Mouse (Mus musculus): ENCODE results near the gene Rnf216. TPM values are rescaled to one million over a fixed set of nuclear protein-coding genes. Genes with fewer than 3 reads are reported as not detected.

The Rnf216 gene
- polyA plus RNA-seq, 1 experiment from 2014 or later = 16.9 TPM

DNA sequence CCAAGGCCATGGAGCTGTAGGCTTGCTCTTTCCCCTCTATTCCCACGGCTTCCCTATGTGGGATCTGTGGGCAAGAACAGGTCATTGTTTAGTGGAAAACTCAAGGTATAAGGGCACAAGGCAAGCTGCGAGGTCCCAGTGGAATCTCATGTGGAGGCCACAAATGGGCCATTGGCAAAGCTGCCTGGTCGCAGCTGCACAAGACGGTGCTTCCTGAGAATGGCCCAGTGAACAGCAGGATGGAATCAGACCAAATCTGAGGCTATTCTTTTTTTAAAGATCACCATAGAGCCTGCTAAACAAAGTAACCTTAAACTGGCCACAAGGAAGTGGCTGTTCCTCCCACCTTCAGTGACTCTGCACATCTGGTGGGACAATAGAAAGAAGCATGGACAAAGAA lies 77.5 kb downstream of the Rnf216 start:
- WGBS = 88% methylated on average over 4 of the region's 4 CpGs
- Histone ChIP-seq H3K4me2 (replicated peaks; ENCODE audit: low read depth) (no peak overlapping the region), H3K9ac (ENCODE audit: low read depth, low read length) (no peak overlapping the region), H3K36me3 (ENCODE audit: control insufficient read depth, insufficient read depth) (0 out of 2 replicates have a peak, but pooled peaks cover 10% of the 10 kb centered on the region), H3K4me3 (ENCODE audit: low read depth, low read length) (no peak overlapping the region), H3K27ac (ENCODE audit: low read depth, low read length) (no peak overlapping the region), H3K27me3 (replicated peaks; ENCODE audit: control insufficient read depth, insufficient read depth, low read length) (no peaks in the 10 kb centered on the region), H3K4me1 (replicated peaks; ENCODE audit: control insufficient read depth, insufficient read depth, low read length) (no peaks in the 10 kb centered on the region), H3K9me3 (ENCODE audit: control insufficient read depth) (no peaks in the 10 kb centered on the region)
- ATAC-seq = no peak
- no peak for TF ChIP-seq CTCF (IDR thresholded peaks at IDR 0.05; ENCODE audit: low read depth)

DNA sequence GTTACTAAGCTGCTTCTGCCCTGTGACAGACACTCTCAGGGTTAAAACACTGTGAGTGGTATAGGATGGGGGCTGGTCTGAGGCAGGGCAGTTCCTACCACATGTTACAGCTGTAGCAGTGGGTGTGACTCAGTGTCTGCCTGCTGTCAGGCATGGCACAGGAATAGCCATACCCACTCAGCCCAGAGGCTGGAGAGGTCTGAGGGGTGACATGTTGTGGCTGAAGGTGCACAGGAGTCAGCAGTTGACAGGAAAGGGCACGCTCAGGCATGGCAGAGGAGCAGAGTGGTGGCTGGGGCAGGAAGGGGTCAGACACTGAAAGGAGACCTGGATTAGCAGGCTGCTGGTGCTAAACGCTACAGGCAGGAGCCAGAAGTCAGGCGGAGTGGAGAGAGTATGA lies 78.7 kb downstream of the Rnf216 start:
- H3K4me2 ChIP-seq (replicated peaks; ENCODE audit: low read depth) = no peak overlapping the region
- H3K27ac ChIP-seq (ENCODE audit: low read depth, low read length) = no peak overlapping the region
- H3K27me3 ChIP-seq (replicated peaks; ENCODE audit: control insufficient read depth, insufficient read depth, low read length) = no peaks in the 10 kb centered on the region
- no peak overlapping the region for H3K4me3 ChIP-seq (ENCODE audit: low read depth, low read length)
- no peaks in the 10 kb centered on the region for H3K36me3 ChIP-seq (ENCODE audit: control insufficient read depth, insufficient read depth)
- 87% methylated on average over 3 of the region's 3 CpGs for WGBS
- H3K9me3 ChIP-seq (ENCODE audit: control insufficient read depth) = no peaks in the 10 kb centered on the region
- no peak overlapping the region for H3K9ac ChIP-seq (ENCODE audit: low read depth, low read length)
- ATAC-seq = no peak
- no peaks in the 10 kb centered on the region for H3K4me1 ChIP-seq (replicated peaks; ENCODE audit: control insufficient read depth, insufficient read depth, low read length)
- TF ChIP-seq CTCF (IDR thresholded peaks at IDR 0.05; ENCODE audit: low read depth) = no peak

DNA sequence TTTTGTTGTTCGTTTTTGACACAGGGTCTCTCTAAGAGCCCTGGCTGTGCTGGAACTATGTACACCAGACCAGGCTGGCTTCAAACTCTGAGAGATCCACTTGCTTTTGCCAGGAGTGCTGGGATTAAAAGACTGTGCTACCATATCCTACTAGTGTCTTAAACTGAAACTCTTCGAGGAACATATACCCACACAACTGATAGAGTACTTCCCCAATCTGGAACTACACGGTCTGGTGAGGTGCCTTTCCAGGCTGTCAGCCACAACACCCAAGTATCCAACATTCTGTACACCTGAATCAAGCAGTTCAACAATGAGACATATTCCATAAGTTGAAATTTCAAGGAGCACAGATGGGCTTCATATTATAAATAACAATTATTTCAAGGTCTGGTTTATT lies 79.5 kb downstream of the Rnf216 start:
- H3K9me3 ChIP-seq (ENCODE audit: control insufficient read depth) = no peaks in the 10 kb centered on the region
- no peak for TF ChIP-seq CTCF (IDR thresholded peaks at IDR 0.05; ENCODE audit: low read depth)
- H3K4me2 ChIP-seq (replicated peaks; ENCODE audit: low read depth) = no peak overlapping the region
- H3K9ac ChIP-seq (ENCODE audit: low read depth, low read length) = no peak overlapping the region
- 86% methylated on average over 3 of the region's 3 CpGs for WGBS
- no peak for ATAC-seq
- H3K4me1 ChIP-seq (replicated peaks; ENCODE audit: control insufficient read depth, insufficient read depth, low read length) = no peaks in the 10 kb centered on the region
- H3K27me3 ChIP-seq (replicated peaks; ENCODE audit: control insufficient read depth, insufficient read depth, low read length) = no peaks in the 10 kb centered on the region
- no peaks in the 10 kb centered on the region for H3K36me3 ChIP-seq (ENCODE audit: control insufficient read depth, insufficient read depth)
- no peak overlapping the region for H3K4me3 ChIP-seq (ENCODE audit: low read depth, low read length)
- H3K27ac ChIP-seq (ENCODE audit: low read depth, low read length) = no peak overlapping the region

DNA sequence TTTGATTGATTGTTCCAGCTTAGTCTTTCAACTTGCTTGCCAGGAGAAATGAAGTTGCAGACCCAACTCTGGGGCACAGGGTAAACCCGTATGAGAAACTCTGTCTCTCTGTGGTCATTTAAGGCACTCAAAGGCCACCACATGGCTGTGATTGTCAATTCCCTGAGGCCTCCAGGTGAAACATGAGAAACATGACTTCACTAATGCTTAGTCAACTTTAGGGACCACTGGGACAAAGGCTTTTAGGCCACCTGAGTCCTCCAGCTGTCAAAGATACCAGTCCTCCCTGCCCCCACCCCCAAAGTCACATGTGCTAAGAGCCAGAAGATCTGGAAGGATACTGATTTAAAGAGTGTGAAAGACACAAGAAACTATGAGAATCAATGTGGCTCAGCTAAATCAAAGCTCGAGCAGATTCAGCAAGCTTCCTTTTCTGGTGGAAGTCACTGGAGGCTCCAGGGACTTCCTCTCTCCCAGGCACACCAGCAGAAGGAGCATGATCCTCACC lies 80.1 kb downstream of the Rnf216 start:
- WGBS = 63% methylated on average over 2 of the region's 2 CpGs
- H3K4me1 ChIP-seq (replicated peaks; ENCODE audit: control insufficient read depth, insufficient read depth, low read length) = no peaks in the 10 kb centered on the region
- no peak overlapping the region for H3K4me2 ChIP-seq (replicated peaks; ENCODE audit: low read depth)
- peaks cover under 1% of the 10 kb centered on the region for H3K36me3 ChIP-seq (ENCODE audit: control insufficient read depth, insufficient read depth)
- H3K9ac ChIP-seq (ENCODE audit: low read depth, low read length) = no peak overlapping the region
- no peak for ATAC-seq
- H3K4me3 ChIP-seq (ENCODE audit: low read depth, low read length) = no peak overlapping the region
- no peaks in the 10 kb centered on the region for H3K27me3 ChIP-seq (replicated peaks; ENCODE audit: control insufficient read depth, insufficient read depth, low read length)
- no peak for TF ChIP-seq CTCF (IDR thresholded peaks at IDR 0.05; ENCODE audit: low read depth)
- H3K27ac ChIP-seq (ENCODE audit: low read depth, low read length) = no peak overlapping the region
- H3K9me3 ChIP-seq (ENCODE audit: control insufficient read depth) = no peaks in the 10 kb centered on the region

DNA sequence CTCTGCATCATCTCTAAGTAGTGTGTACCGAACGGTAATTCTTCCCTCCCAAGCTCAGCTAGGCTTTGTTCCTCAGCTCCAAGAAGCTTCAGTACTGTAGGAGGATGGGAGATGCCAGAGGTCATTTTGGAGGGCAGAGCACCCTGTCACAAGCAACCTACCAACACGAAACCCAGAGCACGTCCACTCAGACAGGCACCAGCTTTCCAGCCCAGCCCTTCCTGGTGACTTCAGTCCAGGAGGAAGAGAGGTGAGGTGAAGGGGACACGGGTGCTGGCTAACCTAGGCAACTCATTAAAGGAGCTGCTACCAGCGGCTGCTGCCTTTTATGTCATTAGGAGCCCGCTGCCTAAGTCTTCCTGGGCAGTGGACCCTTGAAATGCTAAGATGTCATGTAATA lies 81.1 kb downstream of the Rnf216 start:
- 66% methylated on average over 7 of the region's 7 CpGs for WGBS
- H3K36me3 ChIP-seq (ENCODE audit: control insufficient read depth, insufficient read depth) = peaks cover 11% of the 10 kb centered on the region
- no peak overlapping the region for H3K27ac ChIP-seq (ENCODE audit: low read depth, low read length)
- no peaks in the 10 kb centered on the region for H3K27me3 ChIP-seq (replicated peaks; ENCODE audit: control insufficient read depth, insufficient read depth, low read length)
- TF ChIP-seq CTCF (IDR thresholded peaks at IDR 0.05; ENCODE audit: low read depth) = no peak
- no peak overlapping the region for H3K4me2 ChIP-seq (replicated peaks; ENCODE audit: low read depth)
- H3K9ac ChIP-seq (ENCODE audit: low read depth, low read length) = no peak overlapping the region
- no peak overlapping the region for H3K4me3 ChIP-seq (ENCODE audit: low read depth, low read length)
- no peaks in the 10 kb centered on the region for H3K4me1 ChIP-seq (replicated peaks; ENCODE audit: control insufficient read depth, insufficient read depth, low read length)
- H3K9me3 ChIP-seq (ENCODE audit: control insufficient read depth) = no peaks in the 10 kb centered on the region
- no peak for ATAC-seq

DNA sequence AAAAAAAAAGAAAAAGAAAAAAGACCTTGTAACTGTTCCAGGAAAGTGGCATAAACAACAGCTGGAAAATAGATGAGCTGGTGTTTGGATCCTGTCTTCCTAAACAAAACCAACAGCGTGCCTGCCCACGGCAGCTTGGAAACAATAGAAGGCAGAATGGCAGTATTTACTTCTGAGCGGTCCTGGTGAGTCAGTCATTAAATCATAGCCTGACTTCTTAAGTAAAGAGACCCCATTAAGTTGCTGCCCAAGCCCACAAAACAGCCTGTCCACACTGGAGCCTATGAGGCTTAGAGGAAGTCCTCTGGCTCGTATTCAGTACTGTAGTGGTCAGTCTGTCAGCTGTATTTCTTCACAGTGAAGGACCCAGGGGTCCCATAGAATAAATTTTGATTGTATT lies 81.6 kb downstream of the Rnf216 start:
- WGBS = 35% methylated on average over 4 of the region's 4 CpGs
- H3K4me1 ChIP-seq (replicated peaks; ENCODE audit: control insufficient read depth, insufficient read depth, low read length) = no peaks in the 10 kb centered on the region
- H3K9me3 ChIP-seq (ENCODE audit: control insufficient read depth) = no peaks in the 10 kb centered on the region
- peaks cover 16% of the 10 kb centered on the region for H3K36me3 ChIP-seq (ENCODE audit: control insufficient read depth, insufficient read depth)
- no peak overlapping the region for H3K27ac ChIP-seq (ENCODE audit: low read depth, low read length)
- H3K4me3 ChIP-seq (ENCODE audit: low read depth, low read length) = no peak overlapping the region
- no peak overlapping the region for H3K4me2 ChIP-seq (replicated peaks; ENCODE audit: low read depth)
- TF ChIP-seq CTCF (IDR thresholded peaks at IDR 0.05; ENCODE audit: low read depth) = no peak
- no peak for ATAC-seq
- H3K27me3 ChIP-seq (replicated peaks; ENCODE audit: control insufficient read depth, insufficient read depth, low read length) = no peaks in the 10 kb centered on the region
- no peak overlapping the region for H3K9ac ChIP-seq (ENCODE audit: low read depth, low read length)

DNA sequence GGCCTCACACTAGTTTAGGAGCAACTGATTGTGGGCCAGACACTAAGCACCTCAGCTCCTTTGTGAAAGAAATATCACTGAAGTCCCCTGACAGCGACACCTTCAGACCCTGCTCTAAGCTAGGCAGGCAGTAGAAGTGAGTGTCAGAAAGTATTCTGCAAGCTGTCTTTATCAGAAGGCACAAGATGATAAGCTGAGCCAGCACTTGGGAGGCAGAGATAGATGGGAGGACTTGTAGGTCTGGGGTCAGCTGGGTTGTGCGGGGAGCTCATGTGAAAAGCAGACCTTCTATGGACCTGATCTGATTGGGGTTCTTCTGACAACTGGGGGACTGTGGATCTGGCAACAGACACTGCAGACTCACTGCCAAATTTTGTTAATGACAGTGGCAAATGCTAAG lies 88.9 kb downstream of the Rnf216 start:
- TF ChIP-seq CTCF (IDR thresholded peaks at IDR 0.05; ENCODE audit: low read depth) = no peak
- no peaks in the 10 kb centered on the region for H3K4me1 ChIP-seq (replicated peaks; ENCODE audit: control insufficient read depth, insufficient read depth, low read length)
- 90% methylated on average over 2 of the region's 2 CpGs for WGBS

More for the DNA sequence above, 88.9 kb downstream of the Rnf216 start:
- no peak overlapping the region for H3K4me3 ChIP-seq (ENCODE audit: low read depth, low read length)
- no peaks in the 10 kb centered on the region for H3K9me3 ChIP-seq (ENCODE audit: control insufficient read depth)
- H3K36me3 ChIP-seq (ENCODE audit: control insufficient read depth, insufficient read depth) = peaks cover 37% of the 10 kb centered on the region
- H3K27me3 ChIP-seq (replicated peaks; ENCODE audit: control insufficient read depth, insufficient read depth, low read length) = no peaks in the 10 kb centered on the region
- no peak overlapping the region for H3K27ac ChIP-seq (ENCODE audit: low read depth, low read length)
- no peak overlapping the region for H3K9ac ChIP-seq (ENCODE audit: low read depth, low read length)
- no peak for ATAC-seq
- no peak overlapping the region for H3K4me2 ChIP-seq (replicated peaks; ENCODE audit: low read depth)
